Mouse (Mus musculus) MEL-GATA-1-ER (cell line): ENCODE measurements around the gene Tlr2.
"Not testable (repeated sequence)": the region's sequence is repeated elsewhere in the genome, so short reads cannot be mapped to it uniquely, and the experiment has no call there.

Experiments used
- DNase-seq: peaks from one replicate; pipeline ENCODE4 v3.0.0-alpha.2; 2012; ENCODE audit warnings: low read depth; ENCODE audit errors: extremely low read depth

Gene Tlr2

GRCm38 (mm10) chr3:83841095-83841850, at the start of gene Tlr2:
Gene Tlr2, minus strand, starts transcription at chr3:83841767.
- no peak for DNase-seq

GRCm38 (mm10) chr3:83885163-83885562, 43.6 kb upstream of the Tlr2 start:
- DNase-seq: no peak

GRCm38 (mm10) chr3:83879261-83880050, 37.9 kb upstream of the Tlr2 start:
- not testable (repeated sequence) for DNase-seq

- DNase-seq: no peak
Observed at GRCm38 (mm10) chr3:83878801-83879200, 37.2 kb upstream of the Tlr2 start.

GRCm38 (mm10) chr3:83876299-83876698, 34.7 kb upstream of the Tlr2 start:
- DNase-seq: no peak

GRCm38 (mm10) chr3:83875078-83875477, 33.5 kb upstream of the Tlr2 start:
- DNase-seq: not testable (repeated sequence)

- not testable (repeated sequence) for DNase-seq
Observed at GRCm38 (mm10) chr3:83872853-83873252, 31.3 kb upstream of the Tlr2 start.

- DNase-seq: not testable (repeated sequence)
Observed at GRCm38 (mm10) chr3:83871962-83872361, 30.4 kb upstream of the Tlr2 start.

- DNase-seq: not testable (repeated sequence)
Observed at GRCm38 (mm10) chr3:83871559-83871958, 30.0 kb upstream of the Tlr2 start.

GRCm38 (mm10) chr3:83869776-83870175, 28.2 kb upstream of the Tlr2 start:
- no peak for DNase-seq

GRCm38 (mm10) chr3:83867026-83867425, 25.5 kb upstream of the Tlr2 start:
- not testable (repeated sequence) for DNase-seq

GRCm38 (mm10) chr3:83865216-83865615, 23.6 kb upstream of the Tlr2 start:
- DNase-seq: no peak

GRCm38 (mm10) chr3:83864064-83864548, 22.5 kb upstream of the Tlr2 start:
- no peak for DNase-seq

- DNase-seq: no peak
Observed at GRCm38 (mm10) chr3:83862956-83863355, 21.4 kb upstream of the Tlr2 start.

- DNase-seq: no peak
Observed at GRCm38 (mm10) chr3:83859595-83859994, 18.0 kb upstream of the Tlr2 start.

GRCm38 (mm10) chr3:83859071-83859470, 17.5 kb upstream of the Tlr2 start:
- no peak for DNase-seq

GRCm38 (mm10) chr3:83857621-83858020, 16.1 kb upstream of the Tlr2 start:
- no peak for DNase-seq

GRCm38 (mm10) chr3:83855643-83856042, 14.1 kb upstream of the Tlr2 start:
- no peak for DNase-seq

- no peak for DNase-seq
Observed at GRCm38 (mm10) chr3:83849341-83849740, 7.8 kb upstream of the Tlr2 start.

GRCm38 (mm10) chr3:83844766-83845520, 3.4 kb upstream of the Tlr2 start:
- DNase-seq: no peak

- no peak for DNase-seq
Observed at GRCm38 (mm10) chr3:83839477-83839876, 2.1 kb downstream of the Tlr2 start.

- no peak for DNase-seq
Observed at GRCm38 (mm10) chr3:83836685-83837084, 4.9 kb downstream of the Tlr2 start.
